Mouse (Mus musculus): ENCODE data around the gene Wdr5b.
"Not testable (repeated sequence)": the region's sequence is repeated elsewhere in the genome, so short reads cannot be mapped to it uniquely, and the experiment has no call there.

Gene Wdr5b

DNA sequence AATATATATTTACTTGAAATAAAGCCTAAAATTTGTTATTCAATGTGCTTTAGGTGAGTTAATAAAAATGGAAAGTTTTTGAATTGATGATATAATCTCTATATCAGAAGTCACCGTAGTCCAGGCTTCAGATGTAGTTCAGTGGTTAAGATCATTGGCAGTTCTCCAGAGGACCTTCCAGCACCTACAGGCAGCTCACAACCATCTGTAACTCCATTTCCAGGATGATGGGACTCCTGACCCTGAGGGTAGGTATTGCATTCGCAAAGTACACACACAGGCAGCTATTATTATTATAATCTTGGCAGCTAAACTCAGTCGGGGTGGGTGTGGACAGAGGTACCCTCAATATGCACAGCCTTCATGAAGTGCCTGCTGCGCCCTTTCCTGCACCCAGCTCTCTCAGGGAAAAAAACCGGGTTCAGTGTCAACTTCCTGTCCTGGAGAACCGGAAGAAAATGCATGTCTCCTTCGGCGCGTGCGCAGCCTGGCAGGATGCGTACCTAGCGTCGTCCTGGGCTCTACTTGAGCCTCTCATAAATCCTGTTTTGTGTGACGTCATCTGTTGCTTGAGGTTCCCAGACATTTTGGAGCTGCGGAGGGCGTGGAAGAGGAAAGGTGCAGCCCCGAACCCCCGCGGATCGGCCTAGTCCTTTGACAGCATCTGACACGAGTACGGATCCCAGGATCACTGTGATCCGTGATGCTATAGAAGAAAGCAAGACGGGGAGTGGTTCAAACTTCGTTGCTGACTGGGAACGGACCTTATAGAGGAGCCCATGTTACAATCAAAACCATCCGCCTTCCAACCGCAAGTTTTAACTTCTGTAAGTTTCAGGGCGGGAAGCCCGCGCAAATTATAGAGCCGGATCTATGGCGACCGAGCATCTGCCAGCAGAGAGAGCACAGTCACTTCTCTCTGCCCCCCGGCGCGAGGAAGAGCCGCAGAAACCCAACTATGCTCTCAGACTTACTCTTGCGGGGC is at the start of gene Wdr5b:
TSS of gene Wdr5b (plus strand) at position 551 of the 985 bp plus-strand sequence.
- peak; percentile 94 to 97 for DNase-seq (ENCODE audit: inconsistent age in 2 of 2, low spot score in 1 of 2)

DNA sequence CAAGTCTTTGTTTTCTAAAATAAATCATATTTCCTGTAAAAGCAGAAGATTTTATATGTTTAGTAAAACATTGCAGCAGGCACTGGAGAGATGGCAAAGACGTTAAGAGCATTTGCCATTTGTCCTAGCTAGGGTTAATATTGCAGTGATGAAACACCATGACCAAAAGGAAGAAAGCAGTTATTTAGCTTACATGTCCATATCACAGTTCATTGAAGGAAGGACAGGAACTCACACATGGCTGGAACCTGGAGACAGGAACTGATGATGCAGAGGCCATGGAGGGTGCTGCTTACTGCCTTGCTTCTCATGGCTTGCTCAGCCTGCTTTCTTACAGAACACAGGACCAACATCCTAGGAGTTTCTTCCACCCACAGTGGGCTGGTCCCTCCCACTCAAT is 48.6 kb upstream of the Wdr5b start:
- DNase-seq (ENCODE audit: inconsistent age in 2 of 2, low spot score in 1 of 2) = no peak

DNA sequence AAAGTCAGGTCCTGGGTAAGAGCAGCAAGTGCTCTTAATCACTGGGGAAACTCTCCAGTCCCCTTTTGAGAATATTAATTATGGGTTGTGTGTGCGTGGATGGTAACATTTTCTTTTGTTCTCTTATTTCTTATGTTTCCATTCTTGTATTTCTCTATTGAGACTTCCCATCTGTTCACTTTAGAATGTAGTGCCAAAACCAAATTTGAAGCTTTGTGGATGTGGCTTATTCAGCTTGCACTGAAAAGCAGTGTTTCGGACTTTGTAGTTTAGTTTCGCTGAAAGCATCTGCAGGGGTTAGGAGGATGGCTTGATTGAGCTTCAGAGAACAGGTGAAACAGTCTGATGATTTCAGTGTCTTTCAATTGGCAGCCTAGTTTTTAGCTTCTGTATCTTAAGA is 47.7 kb upstream of the Wdr5b start:
- no peak for DNase-seq (ENCODE audit: inconsistent age in 2 of 2, low spot score in 1 of 2)

DNA sequence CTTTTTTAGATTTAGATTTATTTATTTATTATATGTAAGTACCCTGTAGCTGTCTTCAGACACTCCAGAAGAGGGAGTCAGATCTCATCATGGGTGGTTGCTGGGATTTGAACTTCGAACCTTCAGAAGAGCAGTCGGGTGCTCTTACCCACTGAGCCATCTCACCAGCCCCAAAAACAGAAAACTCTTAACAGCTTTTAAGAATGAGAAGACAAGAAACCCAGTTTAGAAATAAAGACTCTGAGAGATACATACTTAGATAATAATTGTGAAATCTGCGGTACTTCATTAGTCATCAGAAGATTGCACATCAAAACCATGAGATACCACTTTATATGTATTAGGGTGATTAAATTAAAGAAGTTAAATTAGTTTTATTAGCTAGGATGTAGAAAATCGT is 42.1 kb upstream of the Wdr5b start:
- not testable (repeated sequence) for DNase-seq (ENCODE audit: inconsistent age in 2 of 2, low spot score in 1 of 2)

DNA sequence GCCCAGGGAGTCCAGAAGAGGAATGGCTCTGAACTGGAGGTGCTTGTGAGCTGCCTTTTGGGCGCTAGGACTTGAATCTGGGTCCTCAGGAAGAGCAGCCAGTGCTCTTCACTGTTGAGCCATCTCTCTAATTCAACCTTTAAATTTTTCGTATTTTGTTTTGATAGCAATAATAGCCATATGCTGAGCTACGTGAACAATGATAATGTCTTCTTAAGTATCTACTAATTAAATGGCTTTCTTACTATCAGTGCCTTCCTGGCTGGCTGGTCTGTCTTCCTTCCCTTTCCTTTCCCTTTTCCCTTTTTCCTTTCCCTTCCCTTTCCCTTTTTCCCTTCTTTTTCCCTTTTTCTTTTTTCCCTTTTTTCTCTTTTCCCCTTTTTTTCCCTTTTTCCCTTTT is 32.6 kb upstream of the Wdr5b start:
- no peak for DNase-seq (ENCODE audit: inconsistent age in 2 of 2, low spot score in 1 of 2)

DNA sequence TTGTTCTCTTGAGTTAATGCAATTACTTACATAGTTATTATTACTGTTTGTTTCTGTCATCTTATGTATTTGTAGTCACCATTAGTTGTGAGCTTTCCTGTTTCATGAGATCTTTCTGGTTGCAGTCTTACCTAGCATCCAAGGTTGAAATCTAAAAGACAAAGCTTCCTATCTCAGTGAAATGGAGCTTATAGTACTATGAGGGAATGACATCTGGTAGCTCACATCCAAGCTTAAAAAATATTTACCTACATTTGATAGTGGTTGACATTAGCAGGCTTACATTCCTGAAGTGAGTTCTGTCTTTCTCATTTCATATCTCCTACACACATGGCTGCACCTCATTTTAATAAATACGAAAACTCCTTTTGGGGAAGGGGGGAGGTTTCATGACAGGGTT is 24.7 kb upstream of the Wdr5b start:
- no peak for DNase-seq (ENCODE audit: inconsistent age in 2 of 2, low spot score in 1 of 2)

DNA sequence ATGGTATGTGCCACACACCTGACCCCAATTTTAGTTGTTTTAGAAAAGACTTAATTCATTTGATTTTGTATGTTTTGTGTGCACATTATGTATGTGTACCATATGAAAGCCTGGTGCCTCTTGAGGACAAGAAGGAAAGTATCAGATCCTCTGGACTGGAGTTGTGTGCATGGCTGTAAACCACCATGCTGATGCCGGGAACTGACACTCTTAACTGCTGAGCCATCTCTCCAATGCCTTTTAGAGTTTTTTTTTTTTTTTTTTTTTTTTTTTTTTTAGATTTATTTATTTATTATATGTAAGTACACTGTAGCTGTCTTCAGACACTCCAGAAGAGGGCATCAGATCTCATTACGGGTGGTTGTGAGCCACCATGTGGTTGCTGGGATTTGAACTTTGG is 12.9 kb upstream of the Wdr5b start:
- not testable (repeated sequence) for DNase-seq (ENCODE audit: inconsistent age in 2 of 2, low spot score in 1 of 2)

DNA sequence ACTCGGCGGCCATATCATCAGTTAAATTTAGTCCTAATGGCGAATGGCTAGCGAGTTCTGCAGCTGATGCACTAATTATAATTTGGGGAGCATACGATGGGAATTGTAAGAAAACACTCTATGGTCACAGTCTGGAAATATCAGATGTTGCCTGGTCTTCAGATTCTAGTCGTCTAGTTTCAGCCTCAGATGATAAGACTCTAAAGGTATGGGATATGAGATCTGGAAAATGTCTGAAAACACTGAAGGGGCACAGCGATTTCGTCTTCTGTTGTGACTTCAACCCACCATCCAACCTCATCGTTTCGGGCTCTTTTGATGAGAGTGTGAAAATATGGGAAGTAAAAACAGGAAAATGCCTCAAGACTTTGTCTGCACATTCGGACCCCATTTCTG is 633 bp downstream of the Wdr5b start:
- DNase-seq (ENCODE audit: inconsistent age in 2 of 2, low spot score in 1 of 2) = no peak

DNA sequence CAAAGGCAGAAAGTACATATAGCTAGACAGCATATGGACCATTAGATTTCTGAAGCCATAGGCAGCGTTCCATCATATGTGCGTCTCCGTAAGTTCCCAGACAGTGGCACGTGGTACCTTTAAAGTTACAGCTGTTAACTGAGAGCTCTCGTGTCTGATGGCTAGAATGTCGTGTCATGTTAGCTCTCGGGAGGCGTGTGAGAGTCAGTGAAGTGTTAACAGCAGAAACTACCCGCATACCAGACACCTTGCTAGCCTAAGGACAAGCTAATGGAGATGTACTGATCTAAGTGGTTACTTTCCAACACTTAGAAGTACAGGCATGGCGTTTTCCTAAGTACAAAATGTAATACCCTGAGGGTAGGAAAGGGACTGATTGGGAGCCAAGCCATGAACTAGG is 2.1 kb downstream of the Wdr5b start:
- DNase-seq (ENCODE audit: inconsistent age in 2 of 2, low spot score in 1 of 2) = no peak

DNA sequence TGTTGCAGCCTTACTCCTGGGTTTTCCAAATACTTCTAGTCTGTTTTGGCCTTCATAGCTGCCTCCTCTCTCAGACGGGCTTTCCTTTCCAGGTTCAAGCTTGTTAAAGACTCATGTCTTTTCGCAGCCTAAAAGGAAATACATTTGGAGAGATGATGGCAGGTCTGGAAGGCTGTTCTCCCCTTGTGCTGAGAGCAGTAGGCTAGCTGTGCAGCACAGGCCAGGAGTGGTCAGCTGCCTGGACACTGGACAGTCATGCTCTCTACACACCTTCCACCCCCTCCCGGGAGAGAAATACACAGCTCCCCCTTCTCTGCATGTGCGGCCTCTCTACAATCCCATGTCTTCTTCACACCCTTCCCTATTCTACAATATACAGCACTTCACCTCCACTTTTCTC is 3.0 kb downstream of the Wdr5b start:
- DNase-seq (ENCODE audit: inconsistent age in 2 of 2, low spot score in 1 of 2) = no peak

DNA sequence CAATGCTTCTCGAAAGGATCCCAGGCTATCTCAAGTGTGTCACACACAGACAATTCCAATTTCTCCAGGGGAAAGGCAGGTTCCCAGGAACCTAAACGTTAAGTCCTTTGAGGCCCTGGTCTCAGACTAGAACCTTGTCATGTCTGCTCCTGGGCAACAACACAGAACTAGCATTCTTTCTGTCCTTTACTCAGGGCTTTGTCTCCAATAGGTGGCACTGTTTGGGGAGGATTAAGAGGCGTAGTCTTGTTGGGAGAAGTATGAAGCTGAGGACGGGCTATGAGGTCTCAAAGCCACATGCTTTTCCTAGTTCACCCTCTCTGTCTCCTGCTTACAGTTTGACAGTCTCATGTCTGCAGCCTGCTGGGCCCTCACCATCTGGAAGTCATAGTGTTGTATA is 6.5 kb downstream of the Wdr5b start:
- no peak for DNase-seq (ENCODE audit: inconsistent age in 2 of 2, low spot score in 1 of 2)

DNA sequence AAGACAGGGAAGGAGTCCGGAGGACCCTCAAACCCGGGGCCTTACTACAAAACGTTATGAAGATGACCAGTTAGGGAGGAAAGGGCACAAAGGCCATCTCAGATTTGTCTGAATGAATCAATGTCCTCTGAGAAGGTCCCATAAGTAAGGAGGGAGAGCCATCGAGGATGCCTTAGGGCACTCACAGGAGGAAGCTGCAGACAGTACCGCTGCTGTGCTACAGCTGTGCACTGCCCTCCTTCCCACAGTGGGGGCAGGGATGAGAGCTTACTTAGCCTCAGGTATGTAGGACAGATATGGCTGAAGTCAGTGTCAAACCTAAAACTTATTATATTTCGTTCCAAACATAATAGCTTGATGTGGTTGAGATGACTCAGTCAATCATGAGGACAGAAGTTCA is 10.5 kb downstream of the Wdr5b start:
- no peak for DNase-seq (ENCODE audit: inconsistent age in 2 of 2, low spot score in 1 of 2)

DNA sequence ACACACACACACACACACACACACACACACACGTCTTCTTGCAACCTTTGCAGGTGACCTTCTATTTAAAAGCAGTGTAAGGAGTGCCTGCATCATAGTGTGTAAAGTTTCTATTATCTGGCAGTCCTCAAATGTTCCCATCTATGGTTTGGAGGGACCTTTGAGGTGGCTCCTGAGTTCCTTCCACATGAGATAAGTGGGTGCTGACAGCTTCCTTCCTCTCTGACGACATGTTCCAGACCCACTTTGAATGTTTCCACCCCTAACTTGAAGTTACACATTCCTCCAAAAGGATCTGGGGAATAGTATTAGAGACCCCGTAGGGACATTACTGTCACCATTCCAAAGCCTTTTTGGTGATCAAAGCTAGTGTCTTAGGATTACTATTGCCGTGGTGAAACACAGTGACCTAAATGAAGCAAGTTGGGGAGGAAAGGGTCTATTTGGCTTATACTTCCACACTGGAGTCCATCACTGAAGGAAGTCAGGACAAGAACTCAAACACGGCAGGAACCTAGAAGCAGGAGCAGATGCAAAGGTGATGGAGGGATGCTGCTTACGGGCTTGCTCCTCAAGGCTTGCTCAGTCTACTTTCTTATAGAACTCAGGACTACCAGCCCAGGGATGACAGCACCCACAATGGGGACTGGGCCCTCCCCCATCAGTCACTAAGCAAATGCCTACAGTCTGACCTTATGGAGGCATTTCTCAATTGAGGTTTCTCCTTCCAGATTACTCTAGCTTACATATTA is 12.7 kb downstream of the Wdr5b start:
- no peak for DNase-seq (ENCODE audit: inconsistent age in 2 of 2, low spot score in 1 of 2)

DNA sequence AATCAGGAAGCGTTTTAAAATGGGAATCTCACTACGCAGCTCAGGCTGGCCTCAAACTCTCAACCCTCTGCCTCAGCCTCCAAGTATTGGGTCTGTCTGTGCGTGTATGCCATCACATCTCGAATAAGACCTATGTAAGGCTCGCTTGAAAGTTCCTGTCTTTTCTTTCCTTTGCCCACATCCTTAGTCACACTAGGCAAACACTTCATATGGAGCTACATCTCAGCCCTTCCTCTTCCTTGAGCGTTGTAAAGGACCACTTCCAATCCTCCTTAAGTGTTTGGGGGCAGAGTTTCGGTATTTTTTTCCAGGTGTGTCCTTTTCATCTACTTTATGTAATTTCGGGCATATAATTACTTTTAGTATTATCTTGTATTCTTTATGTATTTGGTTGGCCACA is 13.9 kb downstream of the Wdr5b start:
- no peak for DNase-seq (ENCODE audit: inconsistent age in 2 of 2, low spot score in 1 of 2)

DNA sequence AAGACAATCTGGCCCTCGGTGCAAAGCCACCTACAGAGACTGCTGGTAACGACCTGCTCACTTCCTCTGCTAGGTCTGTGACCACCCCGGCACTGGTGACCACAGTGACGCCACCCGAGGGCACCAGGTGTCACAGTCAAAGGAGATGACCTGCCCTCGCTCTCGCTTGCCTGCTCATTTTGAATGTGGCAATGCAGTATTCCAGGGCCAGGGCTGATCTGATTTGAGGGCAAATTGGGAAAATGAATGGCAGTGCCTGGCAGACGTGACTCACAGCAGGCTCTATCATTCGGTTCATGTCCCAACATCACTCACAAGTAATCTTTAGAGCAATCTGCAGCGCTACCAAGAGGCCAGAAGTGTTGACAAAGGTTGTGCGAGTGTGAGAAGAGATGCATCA is 15.4 kb downstream of the Wdr5b start:
- DNase-seq (ENCODE audit: inconsistent age in 2 of 2, low spot score in 1 of 2) = peak in 1 of 2 experiments; percentile 77

DNA sequence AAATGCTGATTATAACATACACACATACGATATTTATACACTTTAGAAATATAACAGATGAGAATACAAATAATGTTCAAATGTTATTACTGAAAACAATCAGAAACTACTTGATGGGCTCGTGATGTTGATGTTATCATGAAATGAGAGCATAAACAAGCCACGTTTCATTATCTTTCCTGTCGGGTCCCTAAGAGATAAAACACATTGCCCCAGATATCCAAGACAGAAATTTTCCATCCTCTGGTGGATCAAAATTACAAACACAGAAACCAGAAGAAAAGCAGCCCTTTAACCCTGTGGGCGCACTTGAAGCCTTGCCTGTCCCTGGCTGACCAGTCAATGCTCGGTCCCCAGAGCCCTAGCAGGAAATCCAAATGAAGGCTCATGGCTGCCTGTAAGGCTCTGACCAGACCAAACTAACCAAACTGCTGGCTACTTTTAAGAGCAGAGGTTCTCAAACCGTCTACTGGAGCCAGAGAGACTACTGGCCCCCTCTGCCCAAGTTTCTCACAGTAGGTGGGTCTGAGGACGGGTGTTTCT is 17.0 kb downstream of the Wdr5b start:
- peak in 1 of 2 experiments; percentile 47 for DNase-seq (ENCODE audit: inconsistent age in 2 of 2, low spot score in 1 of 2)

DNA sequence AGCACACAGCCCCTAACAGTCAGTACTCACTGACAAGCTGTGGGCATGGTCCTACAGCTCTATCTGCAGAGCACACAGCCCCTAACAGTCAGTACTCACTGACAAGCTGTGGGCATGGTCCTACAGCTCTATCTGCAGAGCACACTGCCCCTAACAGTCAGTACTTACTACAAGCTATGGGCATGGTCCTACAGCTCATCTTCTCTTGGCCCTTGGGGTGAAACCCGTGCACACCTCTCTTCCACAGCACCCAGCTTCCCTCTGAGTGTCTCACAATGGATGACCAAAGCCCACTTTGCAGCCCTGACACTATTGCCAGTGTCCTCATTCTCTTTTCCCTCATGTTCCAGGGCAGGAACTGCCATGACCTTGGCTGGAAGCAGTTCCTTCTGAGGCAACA is 21.5 kb downstream of the Wdr5b start:
- not testable (repeated sequence) for DNase-seq (ENCODE audit: inconsistent age in 2 of 2, low spot score in 1 of 2)

DNA sequence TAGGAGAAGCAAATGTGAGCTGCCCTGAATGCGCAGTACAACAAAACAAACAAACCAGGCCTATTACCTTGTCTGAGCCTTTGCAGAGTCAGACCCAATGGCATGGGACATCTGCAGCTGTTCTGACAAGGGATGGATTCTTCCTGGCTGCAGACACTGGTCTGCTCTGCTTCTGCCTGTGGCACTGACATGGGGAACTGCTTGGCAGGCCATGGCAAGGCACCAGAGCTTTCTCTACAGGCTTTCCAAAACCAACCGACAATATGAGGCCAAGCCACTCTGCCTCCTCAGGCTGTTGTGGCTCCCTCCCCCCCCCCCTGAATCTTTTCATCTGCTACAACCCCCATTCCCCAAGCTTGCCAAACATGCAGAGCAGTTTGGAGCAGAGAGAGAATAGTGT is 22.3 kb downstream of the Wdr5b start:
- DNase-seq (ENCODE audit: inconsistent age in 2 of 2, low spot score in 1 of 2) = no peak

DNA sequence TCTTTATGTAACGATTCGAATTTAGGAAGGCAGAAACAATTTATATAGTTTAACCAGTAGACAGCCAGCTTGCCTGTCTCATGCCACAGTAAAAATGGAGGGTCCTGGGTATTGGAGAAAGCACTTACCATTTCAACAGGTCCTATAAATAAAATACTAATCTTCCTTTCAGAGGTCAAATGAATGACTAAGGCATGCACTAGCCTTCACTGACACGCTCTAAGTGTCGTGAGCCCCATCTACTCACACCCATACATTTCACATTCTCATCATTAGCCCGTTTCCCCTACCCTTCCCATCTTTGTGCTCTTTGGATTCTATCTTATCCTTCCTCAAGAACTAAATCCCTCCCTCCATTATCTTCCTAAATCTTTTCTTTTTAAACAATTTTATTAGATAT is 23.9 kb downstream of the Wdr5b start:
- DNase-seq (ENCODE audit: inconsistent age in 2 of 2, low spot score in 1 of 2) = no peak

DNA sequence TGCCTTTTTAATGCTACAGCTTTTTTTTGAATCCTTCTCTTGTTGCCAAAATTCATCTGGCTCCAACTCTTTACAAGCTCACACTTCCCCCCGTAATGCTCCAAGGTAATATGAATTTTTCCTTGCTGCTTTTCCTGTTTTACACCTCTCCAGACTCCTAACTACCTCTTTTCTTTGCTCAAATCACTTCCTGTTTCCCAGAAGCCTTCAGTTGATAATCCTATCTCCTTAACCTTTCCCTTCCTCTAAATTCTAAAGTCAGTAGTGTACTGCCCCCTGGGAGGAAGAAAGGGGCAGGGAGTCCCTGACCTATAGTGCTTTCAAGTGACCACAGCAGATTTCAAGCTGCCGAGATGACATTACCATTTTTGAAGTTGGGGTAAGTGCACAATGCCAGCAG is 26.7 kb downstream of the Wdr5b start:
- peak; percentile 24 to 46 for DNase-seq (ENCODE audit: inconsistent age in 2 of 2, low spot score in 1 of 2)

DNA sequence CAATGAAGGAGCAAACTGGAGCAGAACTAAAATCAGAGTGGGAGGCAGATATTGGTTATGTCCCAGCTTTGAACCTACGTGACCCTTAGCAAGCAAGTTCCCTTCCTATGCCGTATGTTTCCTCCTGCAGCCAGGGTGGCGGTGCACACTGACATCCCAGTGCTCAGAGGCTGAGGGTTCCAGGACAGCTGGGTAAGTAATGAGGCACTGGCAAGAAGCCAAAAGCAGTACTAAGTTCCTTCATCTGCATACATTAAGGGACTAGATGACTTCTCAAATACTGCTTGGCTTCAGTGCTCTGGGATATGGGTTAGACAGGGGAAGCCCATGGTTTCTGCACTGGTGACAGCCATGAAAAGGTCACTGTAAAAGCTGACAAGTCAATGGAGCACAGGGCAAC is 27.4 kb downstream of the Wdr5b start:
- DNase-seq (ENCODE audit: inconsistent age in 2 of 2, low spot score in 1 of 2) = no peak
